Mouse (Mus musculus) layer of hippocampus, postnatal 25 days (tissue): ENCODE results near the gene Capza2. TPM values are rescaled to one million over a fixed set of nuclear protein-coding genes. Genes with fewer than 3 reads are reported as not detected.

ENCODE experiments used
- DNase-seq, 2 experiments: peaks; one replicate each; pipeline ENCODE4 v3.0.0; 2022; ENCODE audit warnings: mixed read lengths in 2 of 2, low spot score in 1 of 2; ENCODE audit errors: extremely low spot score in 1 of 2
- total RNA-seq, 2 experiments: library from RNA; stranded (reverse); gene quantifications; 2 replicates each; pipeline ENCODE4 v1.2.3; 2021

Gene Capza2
- total RNA-seq, 2 experiments from 2014 or later, result 314 to 316 TPM

DNA sequence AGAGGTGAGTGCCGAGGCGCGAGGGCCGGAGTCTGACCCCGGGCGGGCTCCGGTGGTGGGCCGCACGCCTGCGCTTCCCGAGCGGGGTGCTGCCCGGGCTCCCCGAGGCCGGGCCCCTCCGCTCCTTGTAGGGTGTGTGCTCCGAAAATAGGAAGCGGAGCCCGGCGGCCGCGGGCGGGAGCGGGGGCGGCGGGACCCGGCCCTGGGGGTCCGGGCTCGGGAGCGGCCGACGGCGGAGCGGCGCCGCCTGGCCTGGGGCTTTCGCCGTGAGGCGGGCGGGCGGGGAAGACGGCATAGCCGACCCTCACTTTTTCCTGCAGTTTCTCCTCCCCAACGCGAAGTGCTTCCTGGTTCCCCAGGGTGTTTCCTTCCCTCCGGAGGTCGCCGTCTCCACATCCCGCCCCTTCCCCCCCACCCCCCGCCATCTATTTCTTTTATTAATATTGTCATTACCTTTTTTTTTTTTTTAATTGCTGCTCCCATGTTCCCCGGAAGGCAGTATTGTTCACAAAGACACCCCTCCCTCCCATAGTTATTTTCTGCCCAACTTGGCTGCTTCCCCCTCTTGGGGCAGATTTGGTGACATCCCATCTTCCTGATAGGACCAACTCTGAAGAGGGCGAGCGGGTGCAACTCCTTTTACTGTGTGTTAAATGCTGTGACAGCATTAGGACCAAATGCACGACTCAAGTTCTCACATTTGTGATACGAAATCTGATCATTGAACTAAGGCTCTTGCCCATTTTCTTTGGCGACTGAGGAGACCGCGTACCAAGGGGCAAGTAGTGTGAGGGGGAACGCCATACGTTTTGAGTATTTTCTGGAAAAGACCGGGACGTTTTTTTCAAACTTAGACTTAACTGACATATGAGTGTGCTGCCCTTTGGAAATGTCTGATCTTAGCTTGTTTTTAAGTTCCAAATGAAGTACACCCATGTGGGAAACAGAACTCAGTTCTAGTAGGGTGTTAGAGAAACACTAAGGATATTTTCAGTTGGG, 1.5 kb downstream of the Capza2 start:
- peak; percentile 20 to 39 for DNase-seq

DNA sequence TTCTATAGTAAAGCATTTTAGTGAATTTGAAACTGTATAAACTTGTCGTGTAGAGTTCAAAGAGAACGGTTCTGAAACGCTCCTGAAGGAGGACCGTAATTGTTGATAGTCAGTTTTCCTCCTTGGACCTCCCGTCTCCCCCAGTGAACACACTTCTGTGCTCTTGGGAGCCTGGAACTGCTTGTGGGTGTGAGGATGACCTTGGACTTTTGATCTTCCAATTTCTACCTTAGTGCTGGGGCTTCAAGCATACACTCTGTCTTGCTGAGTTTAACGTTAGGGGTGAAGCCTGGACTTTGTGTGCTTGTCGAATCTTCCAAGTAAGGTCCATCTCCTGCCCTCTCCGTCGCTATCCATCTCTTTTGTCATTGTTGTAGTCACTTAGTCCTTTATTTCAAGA, 4.0 kb downstream of the Capza2 start:
- no peak for DNase-seq

DNA sequence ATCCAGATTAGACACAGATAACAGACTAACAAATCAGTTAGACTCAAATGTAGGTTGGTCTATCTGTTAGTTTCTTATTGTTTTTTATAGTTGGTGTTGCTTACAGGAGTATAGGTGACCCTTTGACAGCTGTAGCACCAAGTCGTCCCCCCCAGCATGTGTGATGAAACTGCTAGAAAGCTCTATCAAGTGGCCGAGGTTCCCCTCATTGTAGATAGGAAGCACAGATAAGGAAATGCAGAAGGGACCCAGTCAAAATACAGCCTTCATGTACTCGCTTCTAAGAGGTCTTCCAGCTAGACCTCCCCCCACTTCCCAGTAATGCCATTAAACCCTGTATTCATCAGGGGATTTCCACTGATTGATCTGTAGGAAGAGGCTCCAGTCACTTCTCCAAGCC, 6.7 kb downstream of the Capza2 start:
- DNase-seq, result no peak

DNA sequence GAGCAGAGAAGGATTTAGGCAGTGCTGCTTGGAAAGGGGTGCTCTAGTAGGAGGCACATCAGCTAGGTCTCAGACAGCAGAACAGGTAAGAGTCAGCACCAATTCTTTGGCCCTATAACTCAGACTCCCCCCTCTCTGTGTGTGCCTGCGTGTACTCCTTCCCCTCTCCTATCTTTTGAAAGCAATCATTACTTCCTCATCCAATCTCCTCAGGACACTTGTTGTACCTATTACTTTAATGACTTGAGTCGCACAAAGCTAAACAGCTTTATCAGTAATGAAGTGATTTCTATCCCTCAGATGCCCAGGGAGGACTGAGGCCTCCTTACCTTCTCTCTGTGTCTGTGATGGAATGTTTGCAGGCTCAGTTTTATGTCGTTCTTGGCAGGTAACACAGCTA, 10.1 kb downstream of the Capza2 start:
- no peak for DNase-seq

DNA sequence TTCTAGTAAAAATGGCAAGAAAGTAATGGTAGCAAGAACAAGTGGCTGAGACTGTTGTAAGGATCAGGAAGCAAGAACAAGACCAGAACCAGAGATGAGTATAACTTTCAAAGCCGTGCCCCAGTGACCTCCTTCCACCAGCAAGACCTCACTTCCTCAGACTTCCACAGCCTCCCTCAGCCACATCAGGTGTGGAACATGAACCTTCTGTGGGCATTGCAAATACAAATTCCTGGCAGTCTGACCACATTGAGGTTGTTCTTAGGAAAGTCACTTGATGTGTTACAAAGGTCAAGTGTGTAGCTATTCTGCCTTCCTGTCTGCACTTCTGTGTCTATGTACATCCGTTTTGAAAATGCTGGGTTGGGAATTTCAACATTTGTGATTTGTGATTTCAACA, 16.1 kb downstream of the Capza2 start:
- no peak for DNase-seq

DNA sequence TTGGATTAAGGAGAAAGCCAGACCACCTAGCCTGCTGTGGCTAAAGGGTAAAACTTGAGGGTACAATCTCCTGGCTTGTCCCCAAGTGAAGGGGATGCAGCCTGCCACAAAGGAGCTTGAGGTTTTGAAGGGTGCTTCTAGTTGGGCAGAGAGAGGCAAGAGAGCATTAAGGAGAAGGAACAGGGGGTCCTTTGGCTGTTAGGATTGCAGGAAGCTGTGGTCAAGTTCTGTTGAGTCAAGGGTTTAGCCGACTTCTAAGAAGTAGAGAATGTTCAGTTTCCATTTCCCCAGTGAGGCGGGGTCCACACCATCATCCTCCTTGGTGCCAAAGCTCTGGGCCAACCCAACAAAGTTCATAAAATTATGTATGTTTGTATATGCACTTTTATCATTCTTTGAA, 19.0 kb downstream of the Capza2 start:
- no peak for DNase-seq

DNA sequence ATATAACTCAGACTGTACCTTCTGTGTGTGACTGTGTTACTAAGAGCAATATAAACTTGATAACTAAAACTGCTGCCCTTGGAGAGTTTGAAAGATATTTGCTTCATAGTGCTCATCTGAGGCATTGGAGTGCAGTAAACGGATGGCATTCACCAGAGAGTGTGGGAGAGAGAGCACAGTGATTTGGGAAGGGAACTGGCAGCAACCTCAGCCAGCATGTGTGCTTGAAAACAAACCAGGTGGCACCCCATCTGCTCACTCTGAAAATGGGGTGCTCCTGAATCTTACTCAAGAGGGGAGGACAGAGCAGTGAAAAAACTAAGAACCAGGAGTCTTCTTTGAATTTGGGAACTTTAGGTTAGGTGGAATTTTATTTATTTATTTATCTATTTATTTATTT, 21.3 kb downstream of the Capza2 start:
- peak; percentile 47 to 77 for DNase-seq

DNA sequence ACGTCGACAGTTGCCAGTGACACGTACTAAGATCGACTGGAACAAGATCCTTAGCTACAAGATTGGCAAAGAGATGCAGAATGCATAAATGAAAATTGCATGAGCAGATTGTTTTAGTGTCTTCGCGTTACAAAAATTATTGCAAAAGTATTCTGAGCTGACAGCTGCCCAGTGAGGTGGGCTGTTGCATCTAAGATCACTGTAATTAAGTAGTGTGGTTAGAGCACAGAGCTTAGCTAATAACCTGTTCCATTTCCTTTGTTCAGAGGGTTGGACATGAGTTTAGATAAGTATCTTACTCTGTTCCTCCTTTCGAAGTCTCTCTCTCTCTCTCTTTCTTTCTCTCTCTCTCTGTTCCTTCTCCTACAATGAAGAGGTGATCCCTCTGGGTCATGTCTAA, 29.3 kb downstream of the Capza2 start:
- DNase-seq, result no peak

DNA sequence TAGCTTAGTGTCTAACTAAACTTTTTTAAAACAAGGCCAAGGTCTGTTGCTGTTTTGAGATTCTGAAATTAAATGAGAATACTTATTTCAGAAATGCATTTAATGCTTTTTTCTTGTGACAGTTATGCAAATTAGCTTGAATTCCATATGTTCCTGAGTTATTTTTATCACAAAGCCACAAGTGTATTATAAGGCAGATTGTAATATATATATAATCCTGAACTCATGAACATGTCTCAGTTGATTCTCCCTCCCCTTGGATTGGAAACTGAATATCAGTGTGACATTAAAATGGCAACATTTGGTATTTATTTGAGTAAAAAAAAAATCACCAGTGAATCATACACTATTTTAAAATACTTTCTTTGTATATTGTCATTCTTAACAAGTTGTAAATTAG, 30.0 kb downstream of the Capza2 start:
- DNase-seq, result no peak

DNA sequence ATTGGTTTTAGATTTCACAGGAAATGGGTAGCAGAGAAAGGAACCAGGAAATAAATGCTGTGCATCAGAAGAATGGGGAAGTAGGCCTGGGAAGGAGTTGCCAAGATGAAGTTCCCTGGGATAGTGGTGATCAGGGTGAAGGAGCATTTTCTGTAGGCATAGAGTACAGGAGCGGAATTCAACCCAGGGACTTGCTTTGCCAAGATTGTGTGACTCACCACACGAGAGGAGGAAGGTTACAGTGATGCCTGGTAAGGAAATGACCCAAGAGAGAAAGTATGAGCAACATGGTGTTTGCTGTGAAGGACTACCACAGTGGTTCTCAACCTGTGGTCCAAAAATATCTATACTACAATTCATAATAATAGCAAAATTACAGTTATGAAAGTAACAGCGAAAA, 31.8 kb downstream of the Capza2 start:
- DNase-seq, result no peak

DNA sequence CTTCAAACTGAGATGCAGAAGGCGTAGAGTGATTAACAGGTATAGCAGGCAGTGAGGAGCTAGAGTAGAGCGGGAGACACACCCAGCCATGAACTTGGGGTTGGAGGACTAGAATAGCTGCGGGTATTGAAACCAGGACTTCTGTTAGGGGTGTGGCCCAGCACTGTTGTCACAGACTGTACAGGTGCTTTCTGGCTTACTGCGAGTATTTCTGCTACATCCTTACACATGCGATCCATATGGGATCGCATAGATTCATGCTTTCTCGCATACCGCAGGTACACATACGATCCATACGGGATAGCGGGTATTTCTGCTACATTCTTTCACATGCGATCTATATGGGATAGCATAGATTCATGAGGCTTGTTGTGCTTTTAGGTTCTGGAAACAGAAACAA, 32.3 kb downstream of the Capza2 start:
- DNase-seq, result no peak

DNA sequence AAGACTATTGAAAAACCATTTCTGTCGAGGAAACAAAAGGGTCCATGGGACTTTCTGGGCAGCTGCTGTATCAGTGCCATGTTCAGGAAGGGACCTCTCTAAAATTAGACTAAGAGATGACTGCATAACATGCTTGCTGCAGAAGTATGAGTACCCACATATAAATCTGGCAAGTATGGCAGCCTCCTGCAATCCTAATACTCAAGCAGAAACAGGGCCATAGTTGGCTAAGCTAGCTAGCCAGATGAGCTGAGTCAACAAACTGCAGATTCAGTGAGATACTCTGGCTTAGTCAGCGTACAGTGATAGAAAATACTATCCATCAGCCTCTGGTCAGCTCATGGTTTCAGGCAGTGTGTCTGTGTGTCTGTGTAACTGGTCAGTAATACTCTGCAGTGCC, 33.8 kb downstream of the Capza2 start:
- DNase-seq, result no peak

DNA sequence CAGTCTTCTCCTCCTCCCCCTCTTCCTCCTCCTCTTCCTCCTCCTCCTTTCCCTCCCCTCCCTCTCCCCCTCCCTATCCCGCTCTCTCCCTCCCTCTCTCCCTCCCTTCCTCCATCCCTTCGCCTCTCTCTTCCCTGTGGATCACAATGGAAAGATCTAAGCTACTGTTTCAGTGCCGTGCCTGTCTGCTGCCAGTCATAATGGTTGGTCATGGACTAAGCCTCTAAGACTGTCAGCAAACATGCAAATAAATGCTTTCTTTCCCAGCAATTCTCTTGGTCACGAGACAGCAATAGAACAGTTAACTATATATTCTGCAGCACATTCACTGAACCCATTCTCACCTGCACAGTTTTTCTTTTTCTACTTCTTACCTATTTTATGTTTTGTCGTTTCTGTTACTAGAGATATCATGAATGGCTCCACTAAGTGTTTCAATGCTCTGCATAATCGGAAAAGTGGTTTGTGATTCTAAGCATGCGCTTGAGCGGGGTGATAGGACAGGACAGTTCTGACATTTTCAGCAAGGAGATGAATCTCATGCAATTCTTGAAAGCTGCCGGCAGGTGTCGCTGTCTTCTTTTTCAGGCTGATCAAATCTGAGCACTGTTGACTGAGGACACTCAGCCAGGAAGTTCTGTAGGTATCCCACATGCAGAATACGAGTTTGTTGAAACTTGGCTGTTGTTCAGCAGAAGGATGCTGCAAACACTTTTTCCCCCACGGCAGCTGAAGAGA, 39.2 kb downstream of the Capza2 start:
- peak in 1 of 2 experiments; percentile 72 for DNase-seq

DNA sequence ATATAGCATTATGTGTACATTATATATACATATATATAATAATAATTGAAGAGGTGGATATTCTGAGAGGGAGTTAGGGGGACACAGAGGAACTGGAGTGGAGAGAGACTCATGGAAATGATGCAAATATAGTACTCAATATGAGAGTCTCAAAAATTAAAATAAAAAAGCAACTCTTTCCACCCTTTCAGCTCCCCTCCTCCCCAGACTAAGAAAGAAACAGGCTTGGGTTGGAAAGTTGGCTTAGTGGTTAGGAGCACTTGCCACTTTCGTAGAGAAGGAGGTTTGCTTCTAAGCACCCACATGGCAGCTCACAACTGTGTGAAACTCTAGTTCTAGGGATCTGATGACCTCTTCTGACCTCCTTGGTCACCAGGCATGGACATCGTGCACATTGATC, 41.0 kb downstream of the Capza2 start:
- no peak for DNase-seq

DNA sequence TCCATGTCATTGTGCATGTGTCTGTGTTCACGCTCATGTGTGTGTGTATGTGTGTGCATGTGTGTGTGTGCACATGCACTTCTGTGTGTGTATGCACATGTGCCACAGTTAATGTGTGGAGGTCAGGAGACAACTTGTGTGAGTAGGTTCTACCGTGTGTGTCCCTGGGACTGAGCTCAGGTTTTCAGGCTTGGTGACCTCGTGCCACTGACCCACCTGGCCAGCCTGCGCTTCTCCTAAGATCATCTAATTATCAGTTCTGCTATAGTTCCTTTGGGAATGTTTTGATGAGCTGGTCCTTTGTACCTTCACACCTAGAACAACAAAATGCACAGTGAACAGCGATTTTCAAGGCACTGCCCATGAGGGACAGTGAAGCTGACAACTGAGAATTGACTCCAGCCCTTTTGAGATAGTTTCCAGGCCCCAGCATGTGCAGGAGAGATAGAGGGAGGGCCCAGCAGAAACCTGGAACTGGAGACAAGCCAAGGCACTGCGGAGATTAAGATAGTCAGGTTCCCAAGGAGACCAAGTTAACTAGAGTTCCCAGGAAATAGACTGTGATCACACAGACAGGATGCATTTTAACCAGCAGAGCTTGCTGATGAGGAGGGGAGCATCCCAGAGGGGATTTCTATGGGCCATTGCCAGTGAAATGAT, 44.4 kb downstream of the Capza2 start:
- no peak for DNase-seq

DNA sequence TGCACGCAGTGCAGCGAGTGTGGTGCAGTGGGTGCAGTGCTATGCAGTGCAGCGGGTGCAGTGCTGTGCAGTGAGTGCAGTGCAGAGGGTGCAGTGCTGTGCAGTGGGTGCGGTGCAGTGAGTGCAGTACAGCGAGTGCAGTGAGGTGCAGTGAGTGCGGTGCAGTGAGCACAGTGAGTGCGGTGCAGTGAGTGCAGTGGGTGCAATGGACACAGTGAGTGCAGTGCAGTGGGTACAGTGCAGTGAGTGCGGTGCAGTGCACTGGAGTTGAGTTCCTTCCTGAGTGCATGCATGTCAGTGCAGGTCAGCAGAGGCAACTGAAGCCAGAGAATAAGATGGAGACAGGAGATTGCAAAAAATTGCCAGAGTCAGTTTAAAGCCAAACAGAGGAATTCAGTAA, 45.8 kb downstream of the Capza2 start:
- no peak for DNase-seq

DNA sequence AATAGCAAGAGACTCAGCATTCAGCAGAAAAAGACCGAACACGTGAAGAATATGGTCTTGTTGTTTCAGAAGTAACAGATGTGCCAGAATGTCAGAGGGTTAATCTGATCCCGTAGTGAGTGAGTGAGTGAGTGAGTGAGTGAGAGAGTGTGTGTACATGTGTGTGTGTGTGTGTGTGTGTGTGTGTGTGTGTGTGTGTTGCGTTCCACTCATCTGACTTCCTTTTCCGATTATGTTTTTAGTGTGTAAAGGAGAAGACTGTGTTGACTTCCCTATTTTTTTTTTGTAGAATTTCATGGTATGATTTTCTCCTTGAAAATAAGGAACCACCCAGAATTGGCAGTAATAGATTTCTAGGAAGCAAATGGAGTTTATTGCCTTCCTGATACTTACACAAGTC, 52.6 kb downstream of the Capza2 start:
- no peak for DNase-seq

DNA sequence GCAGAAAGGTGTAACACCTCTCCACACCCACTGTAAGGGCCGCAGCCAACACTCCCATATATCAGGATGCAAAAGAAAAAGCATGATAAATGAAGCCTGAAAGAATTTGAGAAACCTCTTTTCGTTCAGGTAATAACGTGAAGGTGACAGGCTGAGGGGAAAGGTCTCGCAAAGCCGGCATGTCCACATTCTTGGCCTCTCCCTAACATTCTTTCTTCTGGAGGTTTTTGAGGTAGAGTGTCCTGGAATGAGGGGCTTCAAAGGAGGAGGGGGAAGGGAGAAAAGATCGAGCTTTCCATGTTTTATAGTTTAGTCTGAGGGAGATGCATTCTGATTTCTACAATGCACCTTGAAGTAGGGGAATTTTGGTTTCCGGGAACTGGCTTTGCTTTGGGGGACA, 56.6 kb downstream of the Capza2 start, which contains the start of gene St7:
TSS of gene St7 (plus strand) at position 287 of the 400 bp plus-strand sequence.
- DNase-seq, result no peak

DNA sequence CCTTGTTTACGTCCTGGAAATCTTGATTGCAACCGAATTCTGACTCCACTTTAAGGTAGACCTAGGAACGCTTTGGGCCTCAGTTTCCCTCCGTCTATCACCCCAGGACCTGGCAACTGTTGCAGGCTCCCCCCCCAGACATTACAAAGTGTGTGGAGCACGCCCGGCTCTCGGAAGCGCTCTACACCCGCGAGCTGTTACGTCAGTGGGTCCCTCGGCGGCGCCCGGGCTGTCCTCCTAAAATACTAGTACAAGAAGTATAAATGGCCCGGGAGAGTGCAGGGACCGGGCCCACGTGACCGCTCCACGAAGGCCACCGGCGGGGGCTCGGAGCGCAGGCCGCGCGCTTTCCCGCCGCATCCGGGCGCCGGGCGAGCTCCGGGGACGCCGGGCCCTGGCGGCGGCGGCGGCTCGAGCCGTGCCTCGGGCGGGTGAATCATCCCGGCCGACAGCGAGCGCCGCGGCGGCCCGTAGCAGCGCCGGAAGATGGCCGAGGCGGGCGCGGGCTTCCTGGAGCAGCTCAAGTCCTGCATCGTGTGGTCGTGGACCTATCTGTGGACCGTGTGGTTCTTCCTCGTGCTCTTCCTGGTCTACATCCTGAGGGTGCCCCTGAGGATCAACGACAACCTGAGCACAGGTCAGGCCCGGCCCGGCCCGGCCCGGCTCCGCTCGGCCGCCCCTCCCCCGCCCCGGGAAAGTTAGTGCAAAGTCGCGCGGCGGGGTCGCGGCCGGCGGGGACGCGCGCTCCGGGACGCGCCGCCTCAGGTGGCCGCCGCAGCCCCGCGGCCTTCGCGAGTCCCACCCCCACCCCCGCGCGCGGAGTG, 57.9 kb downstream of the Capza2 start:
- DNase-seq, result peak; percentile 39 to 46

DNA sequence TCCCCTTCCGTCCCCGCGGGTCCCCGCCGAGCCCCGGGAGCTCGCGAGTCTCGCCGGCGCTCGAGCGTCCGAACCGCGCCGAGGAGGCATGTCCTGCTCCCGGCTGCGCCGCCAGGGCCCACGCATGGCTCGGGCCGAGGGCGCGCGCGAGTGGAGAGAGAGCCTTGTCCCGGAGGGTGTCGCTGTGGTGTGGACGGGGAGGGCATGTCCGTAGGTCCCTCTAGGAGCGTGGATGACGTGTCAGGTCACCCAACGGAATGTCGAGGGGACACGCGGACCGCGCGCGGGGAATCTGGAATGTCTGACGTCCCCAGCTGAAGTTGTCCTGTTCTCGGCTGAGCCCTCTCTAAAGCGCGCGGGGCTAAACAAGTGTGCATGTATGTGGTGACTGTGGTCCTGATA, 58.5 kb downstream of the Capza2 start:
- peak; percentile 41 to 57 for DNase-seq
